Comparison of ENCODE assay signal across 9 mouse cellular contexts in genomic region chr13:42623491-42623890, GRCm38 (mm10). TPM values are rescaled to one million over a fixed set of nuclear protein-coding genes. Genes with fewer than 3 reads are reported as not detected.
DNase-seq lines count a peak whose midpoint lies in the region; ATAC-seq and TF ChIP-seq lines count a peak whose summit lies in the region.
"Had no signal": no experiment of that assay in that cellular context is flagged by ENCODE, and none has a peak within 500 bp of the region (broad histone marks: within the 10 kb centered on the region; RNA-seq: fewer than 3 reads in every experiment).

No protein-coding gene starts in this region.

- H3K9me3 ChIP-seq in intestine, postnatal 0 days (ENCODE audit: control insufficient read depth): no peaks in the 10 kb centered on the region
- H3K9me3 ChIP-seq in intestine, embryonic 16.5 days (ENCODE audit: control insufficient read depth, low read length): no peaks in the 10 kb centered on the region

- H3K4me3 ChIP-seq in intestine, postnatal 0 days (ENCODE audit: low read depth, low read length): no peak overlapping the region
- no peak overlapping the region for H3K4me3 ChIP-seq in intestine, embryonic 16.5 days (ENCODE audit: low read length)
- H3K4me3 ChIP-seq in thymus, adult 2 months (ENCODE audit: control insufficient read depth, insufficient read depth, low read length): no peak overlapping the region
- H3K4me3 ChIP-seq: heart, embryonic 13.5 days had no signal

- peak; percentile 71 for TF ChIP-seq CTCF in intestine, postnatal 0 days (IDR thresholded peaks at IDR 0.05; ENCODE audit: low read depth)
- no peak for TF ChIP-seq CTCF in thymus, adult 2 months (IDR thresholded peaks at IDR 0.05; ENCODE audit: borderline replicate concordance, control insufficient read depth, extremely low read depth, insufficient read depth, low read length, poor library complexity)

- TF ChIP-seq POLR2A in thymus, adult 2 months (IDR thresholded peaks at IDR 0.05; ENCODE audit: control insufficient read depth, extremely low read depth, insufficient read depth, low read length, poor library complexity): no peak

- DNase-seq in NIH3T3 (ENCODE audit: low read depth): peak; percentile 57
- DNase-seq in cerebellum, postnatal 14 days: peak; percentile 76 to 80
- DNase-seq in kidney, postnatal 4 days: peak; percentile 69 to 72
- peak; percentile 30 for DNase-seq in mesoderm, embryonic 11.5 days (ENCODE audit: low read depth, low spot score)
- no peak for DNase-seq in thymus, adult 2 months
- no peak for DNase-seq in thymus, postnatal 14 days

- no peaks in the 10 kb centered on the region for H3K36me3 ChIP-seq in intestine, postnatal 0 days (ENCODE audit: control insufficient read depth, insufficient read depth)
- no peaks in the 10 kb centered on the region for H3K36me3 ChIP-seq in intestine, embryonic 16.5 days (ENCODE audit: control insufficient read depth, insufficient read depth, low read length)
- no peaks in the 10 kb centered on the region for H3K36me3 ChIP-seq in thymus, adult 2 months (ENCODE audit: control insufficient read depth, insufficient read depth, low read length)
- H3K36me3 ChIP-seq: heart, embryonic 13.5 days had no signal

- H3K27ac ChIP-seq in intestine, postnatal 0 days (ENCODE audit: low read depth, low read length): no peak overlapping the region
- no peak overlapping the region for H3K27ac ChIP-seq in intestine, embryonic 16.5 days (ENCODE audit: low read length)
- no peak overlapping the region for H3K27ac ChIP-seq in thymus, adult 2 months (ENCODE audit: control insufficient read depth, insufficient read depth, low read length)
- H3K27ac ChIP-seq: heart, embryonic 13.5 days had no signal

- no peak overlapping the region for H3K4me2 ChIP-seq in intestine, postnatal 0 days (replicated peaks; ENCODE audit: low read depth)
- H3K4me2 ChIP-seq in intestine, embryonic 16.5 days (ENCODE audit: low read depth, low read length): no peak overlapping the region
- H3K4me2 ChIP-seq: heart, embryonic 13.5 days had no signal

- 53% methylated on average over 5 of the region's 5 CpGs for WGBS in intestine, postnatal 0 days
- WGBS in intestine, embryonic 16.5 days: 55% methylated on average over 5 of the region's 5 CpGs
- WGBS in thymus, adult 2 months: 62% methylated on average over 5 of the region's 5 CpGs

- H3K9ac ChIP-seq in intestine, postnatal 0 days (ENCODE audit: low read depth, low read length): no peak overlapping the region
- H3K9ac ChIP-seq in intestine, embryonic 16.5 days (ENCODE audit: low read depth, low read length): no peak overlapping the region
- H3K9ac ChIP-seq: heart, embryonic 13.5 days had no signal

- no peaks in the 10 kb centered on the region for H3K4me1 ChIP-seq in intestine, postnatal 0 days (replicated peaks; ENCODE audit: control insufficient read depth, insufficient read depth, low read length)
- H3K4me1 ChIP-seq in intestine, embryonic 16.5 days (ENCODE audit: control insufficient read depth, insufficient read depth, low read length): no peaks in the 10 kb centered on the region
- H3K4me1 ChIP-seq in thymus, adult 2 months (replicated peaks; ENCODE audit: control insufficient read depth, insufficient read depth, low read length): no peaks in the 10 kb centered on the region
- H3K4me1 ChIP-seq: heart, embryonic 13.5 days had no signal

- no peak for ATAC-seq in intestine, postnatal 0 days
- no peak for ATAC-seq in intestine, embryonic 16.5 days

- H3K27me3 ChIP-seq in intestine, postnatal 0 days (replicated peaks; ENCODE audit: control insufficient read depth, insufficient read depth, low read length): no peaks in the 10 kb centered on the region
- no peaks in the 10 kb centered on the region for H3K27me3 ChIP-seq in intestine, embryonic 16.5 days (replicated peaks; ENCODE audit: control insufficient read depth, insufficient read depth, low read length)
- H3K27me3 ChIP-seq in thymus, adult 2 months (ENCODE audit: control insufficient read depth, insufficient read depth, low read length): no peaks in the 10 kb centered on the region
- H3K27me3 ChIP-seq: heart, embryonic 13.5 days had no signal

RNA-seq across cellular contexts. Expression of gene Phactr1, which starts 56.9 kb away (rescaled TPM):
- polyA plus RNA-seq in intestine, postnatal 0 days (2015; fragmentation: Nextera tagmentation; extraction: Ambion mirVana): 6.8 and 6.9 TPM in 2 replicates
- polyA plus RNA-seq in intestine, embryonic 16.5 days (2015; fragmentation: Nextera tagmentation; extraction: Ambion mirVana): 5.0 and 6.0 TPM in 2 replicates
- polyA plus RNA-seq in thymus, adult 2 months (2012; rRNA removed): 0.62 and 0.82 TPM in 2 replicates

Comparison
In these comparisons a context has a peak if more than half of its experiments do, and no peak if none do; other contexts are left out.
1. DNase-seq: peak in NIH3T3 (single experiment), cerebellum, postnatal 14 days (2 of 2), kidney, postnatal 4 days (2 of 2) and mesoderm, embryonic 11.5 days (single experiment); none in thymus, adult 2 months (single experiment) and thymus, postnatal 14 days (single experiment).